Mouse (Mus musculus) small intestine, adult 2 months (tissue): ENCODE results near the gene Mthfd1.

ENCODE experiments used
- CTCF ChIP-seq: fragments of 200-500 bp; IDR thresholded peaks from 2 replicates; pipeline ENCODE4 v1.5.1; 2012; ENCODE audit warnings: low read depth, mild to moderate bottlenecking, control low read depth, inconsistent platforms, low read length, moderate library complexity, mixed read lengths; ENCODE audit not compliant: insufficient replicate concordance, insufficient read length; ENCODE audit errors: extremely low read depth
- POLR2A ChIP-seq: fragments of 200-500 bp; IDR thresholded peaks from 2 replicates; pipeline ENCODE4 v1.6.1; 2012; ENCODE audit warnings: low read depth, mild to moderate bottlenecking, control low read depth, inconsistent platforms, low read length, moderate library complexity

DNA sequence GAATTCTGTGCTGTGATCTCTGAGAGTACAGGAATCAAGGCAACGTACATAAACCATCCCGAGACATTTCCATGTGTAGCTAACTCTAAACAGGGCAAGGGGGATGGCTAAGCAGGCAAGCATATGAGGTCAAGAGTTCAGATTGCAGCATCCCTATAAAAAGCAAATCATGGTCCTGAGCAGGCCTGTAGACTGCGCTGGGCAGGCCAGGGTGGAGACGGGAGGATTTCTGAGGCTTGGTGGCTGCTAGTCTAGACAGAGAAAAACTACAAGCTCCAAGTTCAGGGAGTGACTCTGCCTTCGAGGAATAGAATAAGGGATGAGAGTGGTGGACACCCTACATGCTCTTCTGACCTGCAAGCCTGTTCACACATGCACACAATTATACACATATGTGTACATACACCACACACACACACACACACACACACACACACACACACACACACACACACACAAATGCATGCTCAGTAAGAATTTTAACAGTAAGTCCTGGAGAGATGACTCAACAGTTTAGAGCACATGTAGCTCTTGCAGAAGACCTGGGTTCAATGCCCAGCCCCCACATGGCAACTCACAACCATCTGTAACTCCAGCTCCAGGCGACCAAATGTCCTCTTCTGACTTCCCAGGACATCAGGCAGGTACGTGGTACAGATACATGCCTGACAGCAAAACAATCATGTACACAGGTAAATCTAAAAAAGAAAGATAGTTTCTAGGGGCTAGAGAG lies 15.1 kb upstream of the Mthfd1 start:
- no peak for TF ChIP-seq POLR2A
- TF ChIP-seq CTCF, result no peak
